Mouse (Mus musculus) urinary bladder, postnatal 36 days (tissue): ENCODE results near the gene Slfn14.
A peak's percentile ranks its signal among the peaks of the same experiment; 100 is the strongest.
"Not testable (repeated sequence)": the region's sequence is repeated elsewhere in the genome, so short reads cannot be mapped to it uniquely, and the experiment has no call there.

Experiments used
- DNase-seq, 2 experiments: peaks; one replicate each; pipeline ENCODE4 v3.0.0; 2022; ENCODE audit warnings: low spot score in 2 of 2, mixed read lengths in 1 of 2

Gene Slfn14

DNA sequence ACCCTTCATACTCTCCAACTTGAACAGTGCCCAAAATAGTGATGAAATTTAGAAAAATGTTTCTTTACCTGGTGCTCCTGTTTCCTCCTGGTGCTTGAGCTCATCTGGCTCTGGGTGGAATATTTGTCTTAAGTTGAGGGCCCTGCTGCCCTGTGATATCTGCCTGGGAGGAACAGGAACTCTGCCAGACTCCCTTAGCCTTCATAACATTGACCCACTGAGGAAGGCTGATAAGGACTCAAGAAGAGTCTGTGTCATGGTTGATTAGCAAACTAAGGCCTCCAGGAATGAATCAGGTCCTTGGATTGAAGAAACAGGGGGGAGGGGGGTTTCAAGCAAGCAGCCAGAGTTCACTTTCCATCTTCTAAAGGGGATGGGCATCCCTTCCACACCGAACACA, at the start of gene Slfn14:
Gene Slfn14 (minus strand): TSS at position 161 of the 400 bp plus-strand sequence.
- no peak for DNase-seq

GRCm38 (mm10) chr11:83335826-83336225, 49.3 kb upstream of the Slfn14 start:
- no peak for DNase-seq

DNA sequence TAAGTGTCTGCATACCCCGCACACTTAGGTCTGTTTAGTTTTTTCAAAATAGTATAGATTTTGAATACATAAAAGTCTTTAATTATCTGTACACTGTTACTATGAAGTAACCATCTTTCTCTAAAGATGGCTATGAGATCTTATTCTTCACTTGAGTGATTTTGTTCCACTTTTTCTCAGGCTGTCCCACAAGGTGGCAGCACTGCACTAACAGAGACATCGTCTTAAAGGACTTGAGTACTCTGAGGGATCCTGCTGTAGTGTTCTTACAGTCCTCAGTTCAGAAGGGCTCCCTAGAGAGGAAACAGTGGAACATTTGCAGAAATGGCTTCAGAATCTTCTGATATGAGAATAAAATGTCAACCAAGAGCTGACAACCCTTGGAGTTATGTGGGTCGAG, 40.9 kb upstream of the Slfn14 start:
- DNase-seq: peak; percentile 11 to 22

DNA sequence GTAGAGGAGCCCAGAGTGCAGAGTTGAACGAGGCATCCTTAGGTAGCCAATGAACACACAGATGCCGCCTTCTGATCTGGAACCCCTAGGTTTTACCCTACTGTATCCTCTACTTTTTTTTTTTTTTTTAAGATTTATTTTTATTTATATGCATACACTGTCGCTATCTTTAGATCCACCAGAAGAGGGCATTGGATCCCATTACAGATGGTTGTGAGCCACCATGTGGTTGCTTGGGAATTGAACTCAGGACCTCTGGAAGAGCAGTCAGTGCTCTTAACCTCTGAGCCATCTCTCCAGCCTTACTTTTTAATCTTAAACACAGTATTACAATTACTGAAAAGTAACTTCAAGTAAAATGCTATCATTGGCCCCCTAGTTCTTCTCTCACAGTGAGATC, 40.2 kb upstream of the Slfn14 start:
- DNase-seq: not testable (repeated sequence)

GRCm38 (mm10) chr11:83319048-83319447, 32.5 kb upstream of the Slfn14 start:
- DNase-seq: no peak

- no peak for DNase-seq
These were observed 25.9 kb upstream of the Slfn14 start for GRCm38 (mm10) chr11:83312471-83312870.

DNA sequence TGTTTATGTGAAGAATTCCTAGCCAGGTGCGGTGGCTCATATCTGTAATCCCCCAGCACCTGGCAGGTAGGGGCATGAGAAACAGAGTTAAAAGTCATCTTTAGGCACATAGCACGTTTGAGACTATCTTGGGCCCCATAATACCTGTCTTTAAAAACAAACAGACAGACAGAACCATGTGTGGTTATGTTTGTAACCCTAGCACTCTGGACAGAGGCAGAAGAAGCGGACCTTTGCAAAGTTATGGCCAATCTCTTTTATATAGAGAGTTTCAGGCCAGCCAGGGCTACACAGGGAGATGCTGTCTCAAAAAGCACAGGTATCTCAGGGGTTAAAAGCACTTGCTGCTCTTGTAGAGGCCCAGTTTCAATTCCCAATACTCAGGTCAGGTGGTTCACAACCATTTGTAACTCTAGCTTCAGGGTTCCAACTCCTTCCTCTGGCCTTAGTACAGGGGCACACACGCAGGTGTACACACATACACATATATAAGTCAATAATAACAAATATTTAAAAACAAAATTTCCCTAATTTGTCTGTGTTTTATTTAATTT, 20.3 kb upstream of the Slfn14 start:
- no peak for DNase-seq

DNA sequence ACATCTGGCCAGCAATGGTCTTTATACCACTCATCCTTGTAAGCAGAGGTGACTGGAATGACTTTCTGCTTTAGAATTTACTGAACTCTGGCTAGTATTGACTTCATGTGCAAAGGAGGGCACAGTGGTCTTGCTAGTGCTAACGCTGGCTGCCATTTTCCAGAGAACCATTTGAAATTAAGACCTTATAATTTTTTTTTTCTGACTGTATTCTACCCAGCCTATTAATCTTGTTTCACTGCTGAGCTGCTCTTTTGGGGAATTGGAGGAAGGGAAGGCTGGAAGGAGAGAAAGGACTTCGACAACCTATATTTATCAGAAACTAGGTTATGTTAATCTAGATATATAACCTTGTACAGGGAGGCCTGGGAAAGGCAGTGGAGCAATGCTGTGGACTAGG, 18.0 kb upstream of the Slfn14 start:
- no peak for DNase-seq

DNA sequence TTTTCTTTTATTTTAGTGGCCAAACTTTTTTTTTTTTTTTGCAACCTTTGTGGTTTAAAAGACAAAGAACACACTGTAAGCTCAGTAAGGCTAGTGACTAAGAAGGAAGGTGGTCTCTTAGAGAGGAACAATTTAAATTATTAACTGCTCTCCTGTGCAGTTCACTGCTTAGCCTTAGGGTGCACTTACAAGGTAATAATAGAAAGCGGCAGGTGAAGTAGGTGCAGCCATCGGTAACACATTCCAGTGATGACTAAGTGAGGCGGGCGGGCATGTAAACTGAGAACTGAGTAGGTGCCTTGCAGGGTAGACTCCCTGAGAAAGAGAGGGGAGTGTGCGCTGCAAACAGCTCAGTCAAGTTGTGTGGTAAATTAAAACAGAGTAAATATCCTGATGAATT, 17.2 kb upstream of the Slfn14 start:
- DNase-seq: no peak

- peak; percentile 90 to 93 for DNase-seq
These were observed 16.2 kb upstream of the Slfn14 start, which contains the start of gene Pex12 for GRCm38 (mm10) chr11:83302526-83303251. Pex12 (minus strand) TSS chr11:83302586.

DNA sequence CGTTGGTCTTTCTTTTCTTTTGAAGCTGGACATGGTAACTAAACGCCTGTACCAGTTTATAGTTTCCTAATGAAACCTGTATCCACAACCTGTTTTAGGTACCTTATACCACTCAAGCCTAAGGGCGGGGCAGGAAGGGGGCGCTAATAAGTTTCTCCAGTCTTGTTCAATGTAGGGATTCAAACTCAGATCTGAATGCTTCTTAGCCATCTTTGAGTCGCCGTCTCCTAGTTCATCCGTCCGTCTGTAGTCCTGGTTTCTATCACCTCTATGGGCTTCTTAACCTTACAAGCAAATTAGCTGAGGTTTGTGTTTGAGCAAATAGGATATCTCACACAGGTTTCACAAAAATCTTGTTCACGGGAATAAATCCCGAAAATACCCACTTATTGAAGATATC, 15.6 kb upstream of the Slfn14 start:
- no peak for DNase-seq

DNA sequence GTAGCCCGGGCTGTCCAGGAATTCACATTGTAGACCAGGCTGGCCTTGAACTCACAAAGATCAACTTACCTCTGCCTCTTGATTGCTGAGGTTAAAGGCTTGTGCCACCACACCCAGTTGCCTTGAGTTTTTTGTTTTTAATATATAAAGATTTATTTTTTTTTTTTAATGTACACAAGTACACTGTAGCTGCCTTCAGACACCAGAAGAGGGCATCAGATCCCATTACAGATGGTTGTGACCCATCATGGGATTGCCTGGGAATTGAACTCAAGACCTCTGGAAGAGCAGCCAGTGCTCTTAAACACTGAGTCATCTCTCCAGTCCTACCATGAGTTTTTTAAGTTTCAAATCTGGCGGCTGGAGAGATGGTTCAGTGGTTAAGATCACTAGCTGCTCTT, 14.9 kb upstream of the Slfn14 start:
- DNase-seq: no peak

- no peak for DNase-seq
These were observed 13.2 kb upstream of the Slfn14 start for GRCm38 (mm10) chr11:83299724-83300123.

- DNase-seq: peak; percentile 86 to 93
These were observed 12.0 kb upstream of the Slfn14 start, which contains the start of gene Ap2b1 for GRCm38 (mm10) chr11:83298225-83299195. Ap2b1 (plus strand) TSS chr11:83299024.

DNA sequence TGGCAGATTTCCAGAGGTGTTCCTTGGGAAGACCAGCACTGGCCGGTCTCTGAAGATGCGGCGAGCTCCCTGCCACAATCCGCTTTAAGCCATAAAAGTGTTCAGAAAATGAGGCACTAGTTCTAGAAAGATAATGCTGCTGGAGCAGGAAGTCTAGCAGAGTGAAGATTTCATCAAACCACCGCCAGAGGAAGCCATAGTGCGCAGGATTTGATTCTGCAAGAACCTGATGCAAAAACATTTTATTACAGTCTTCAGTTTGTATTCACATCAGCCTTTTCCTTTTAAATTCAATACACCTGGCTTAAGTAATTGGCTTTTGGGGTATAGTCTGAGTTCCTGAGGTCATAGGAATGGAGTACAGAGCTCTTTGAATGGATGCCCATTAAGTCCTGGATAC, 11.3 kb upstream of the Slfn14 start:
- no peak for DNase-seq

DNA sequence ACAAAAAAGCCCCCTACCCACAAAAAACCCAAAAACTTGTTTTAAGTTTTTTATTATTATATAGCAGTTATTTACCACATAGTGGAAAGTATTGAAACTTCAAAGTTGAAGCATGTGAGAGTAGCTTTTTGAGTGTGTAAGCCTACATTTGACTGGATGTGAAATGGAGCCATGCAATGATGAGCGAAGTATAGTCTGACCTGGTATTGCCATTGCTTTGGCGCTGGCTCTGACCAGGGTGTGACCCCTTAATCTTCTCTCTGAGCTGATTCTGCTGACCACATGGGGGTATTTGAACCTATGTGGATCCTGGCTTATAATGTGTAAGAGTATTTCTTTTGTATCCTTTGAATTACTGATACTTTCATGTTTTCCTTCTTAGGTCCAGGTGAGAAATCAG, 7.6 kb upstream of the Slfn14 start:
- DNase-seq: no peak

DNA sequence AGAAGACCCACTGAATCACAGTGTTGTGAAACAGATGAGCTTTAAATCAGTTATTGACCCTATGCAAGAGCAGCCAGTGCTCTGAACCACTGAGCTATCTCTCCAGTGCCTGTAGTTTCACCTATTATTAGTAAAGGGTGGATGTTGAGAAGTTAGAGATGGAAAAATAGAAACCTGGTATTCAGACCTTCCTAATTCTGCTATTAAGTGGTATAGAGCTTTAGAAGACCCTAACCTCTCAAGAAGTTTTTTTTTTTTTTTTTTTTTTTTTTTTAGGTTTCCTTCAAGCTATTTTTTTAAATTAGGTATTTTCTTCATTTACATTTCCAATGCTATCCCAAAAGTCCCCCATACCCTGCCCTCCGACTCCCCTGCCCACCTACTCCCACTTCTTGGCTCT, 6.7 kb upstream of the Slfn14 start:
- DNase-seq: no peak

GRCm38 (mm10) chr11:83292251-83292587, 5.7 kb upstream of the Slfn14 start:
- no peak for DNase-seq

DNA sequence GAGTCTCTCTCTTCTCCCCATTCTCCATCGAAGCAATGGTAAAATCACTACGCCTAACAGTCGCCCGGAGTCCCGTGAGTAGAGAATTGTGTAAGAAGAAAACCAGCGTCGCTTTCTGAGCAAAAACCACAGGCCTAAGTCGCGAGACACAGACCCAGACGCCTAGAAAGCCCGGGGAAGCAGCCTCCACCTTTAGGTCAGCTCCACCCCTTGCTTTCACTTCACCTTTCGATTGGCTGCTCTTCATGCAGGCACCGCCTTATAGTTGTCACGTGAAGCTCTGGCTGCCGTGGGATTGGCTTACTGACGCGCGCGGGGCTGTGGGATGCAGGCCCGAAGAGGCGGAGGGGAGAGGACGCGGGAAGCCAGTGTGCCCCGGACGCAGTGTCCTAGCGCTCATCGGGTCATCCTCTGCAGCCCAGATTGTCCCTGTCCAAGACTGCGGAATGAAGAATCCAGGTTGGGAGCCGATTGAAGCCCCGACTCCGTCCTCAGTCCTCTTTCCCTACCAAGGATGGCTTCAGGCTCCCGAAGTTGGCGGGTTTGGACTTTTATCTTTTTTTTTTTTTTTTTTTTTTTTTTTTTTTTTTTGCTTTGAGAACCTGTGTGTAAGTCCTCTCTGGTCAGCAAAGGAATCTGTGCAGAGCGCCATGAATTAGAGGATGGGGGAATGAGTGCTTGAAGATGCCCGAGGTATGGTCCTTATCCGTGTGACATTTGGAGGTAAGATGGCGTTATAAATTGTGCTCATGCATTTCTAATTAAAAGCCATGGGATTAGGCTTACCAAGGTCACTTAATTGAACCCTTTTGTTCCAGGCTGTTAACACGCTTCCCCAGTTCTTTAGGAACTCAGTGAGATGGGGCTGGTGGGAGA, 5.1 kb upstream of the Slfn14 start:
- peak; percentile 90 to 94 for DNase-seq

- no peak for DNase-seq
These were observed 3.1 kb upstream of the Slfn14 start for GRCm38 (mm10) chr11:83289633-83290032.

- DNase-seq: no peak
These were observed 2.5 kb upstream of the Slfn14 start for GRCm38 (mm10) chr11:83289036-83289435.
